Mouse (Mus musculus) kidney, postnatal 0 days (tissue): Measurements from ENCODE around the gene Taldo1. TPM values are rescaled to one million over a fixed set of nuclear protein-coding genes. Genes with fewer than 3 reads are reported as not detected.
A peak's percentile ranks its signal among the peaks of the same experiment; 100 is the strongest.

Source experiments
- ATAC-seq: fragments of 200-750 bp; cut with Nextera tagmentation; replicated peaks from 2 replicates; pipeline ENCODE4 v1.8.0; 2017; ENCODE audit warnings: low read depth, moderate number of reproducible peaks, moderate TSS enrichment, moderate library complexity; ENCODE audit not compliant: low FRiP score
- DNase-seq: peaks from one replicate; pipeline ENCODE4 v3.0.0-alpha.2; 2016; ENCODE audit warnings: low spot score
- H3K27ac ChIP-seq: fragments of 300-500 bp; sonication (generic); 2 replicates; pipeline ENCODE4 v1.5.1; 2014; ENCODE audit warnings: mild to moderate bottlenecking
- H3K27me3 ChIP-seq: fragments of 300-500 bp; sonication (generic); 2 replicates; pipeline ENCODE4 v1.6.1; 2014; ENCODE audit warnings: low read length, mixed read lengths; ENCODE audit not compliant: insufficient read depth
- H3K36me3 ChIP-seq: fragments of 300-500 bp; sonication (generic); 2 replicates; pipeline ENCODE4 v1.6.1; 2014; ENCODE audit warnings: low read length, mixed read lengths; ENCODE audit not compliant: insufficient read depth
- H3K4me1 ChIP-seq: fragments of 300-500 bp; sonication (generic); replicated peaks from 2 replicates; pipeline ENCODE4 v1.6.1; 2014; ENCODE audit warnings: antibody characterized with exemption, low read length, mixed read lengths; ENCODE audit not compliant: insufficient read depth
- H3K4me2 ChIP-seq: fragments of 300-500 bp; sonication (generic); 2 replicates; pipeline ENCODE4 v1.6.1; 2014; ENCODE audit warnings: mild to moderate bottlenecking, low read length, moderate library complexity, mixed read lengths
- H3K4me3 ChIP-seq: fragments of 300-500 bp; sonication (generic); replicated peaks from 2 replicates; pipeline ENCODE4 v1.5.1; 2014; ENCODE audit warnings: low read depth, low read length
- H3K9ac ChIP-seq: fragments of 300-500 bp; sonication (generic); 2 replicates; pipeline ENCODE4 v1.6.1; 2014; ENCODE audit warnings: low read depth, low read length
- H3K9me3 ChIP-seq: fragments of 300-500 bp; sonication (generic); replicated peaks from 2 replicates; pipeline ENCODE4 v1.6.1; 2016; ENCODE audit warnings: low read length, inconsistent platforms, mixed read lengths
- CTCF ChIP-seq: IDR thresholded peaks from 2 replicates; pipeline ENCODE4 v1.5.1; 2016; ENCODE audit warnings: antibody characterized with exemption, low read depth, mild to moderate bottlenecking, moderate library complexity
- WGBS: fragments of 180-500 bp; shearing (Covaris S2); extraction: QIAGEN DNeasy Blood & Tissue Kit; methylation state at CpG from one replicate; pipeline ENCODE4 v1.1.7; 2014; 5-methylcytosine and 5-hydroxymethylcytosine counted together
- polyA plus RNA-seq: library from polyadenylated mRNA; unstranded; fragments of >200 nt; fragmentation: Nextera tagmentation; extraction: Ambion mirVana; gene quantifications from 2 replicates; pipeline ENCODE4 v1.2.1, GENCODE M21; 2015

Taldo1 gene
- polyA plus RNA-seq, 1 experiment from 2014 or later, result 420 TPM

GRCm38 (mm10) chr7:141429840-141430584 is 38.0 kb downstream of the Taldo1 start:
- Histone ChIP-seq H3K4me3 (no peak overlapping the region), H3K9me3 (no peaks in the 10 kb centered on the region), H3K27me3 (no peaks in the 10 kb centered on the region), H3K36me3 (peaks cover 23% of the 10 kb centered on the region; the same call in 1 of the 2 replicates), H3K4me2 (no peak overlapping the region), H3K9ac (no peak overlapping the region), H3K4me1 (peaks cover 9% of the 10 kb centered on the region), H3K27ac (no peak overlapping the region)
- WGBS, result 63% methylated on average over 9 of the region's 9 CpGs
- ATAC-seq (no peak), DNase-seq (no peak)
- no peak for TF ChIP-seq CTCF

GRCm38 (mm10) chr7:141430585-141431240 is 38.7 kb downstream of the Taldo1 start:
- no peak for TF ChIP-seq CTCF
- peaks cover 23% of the 10 kb centered on the region; the same call in 1 of the 2 replicates for H3K36me3 ChIP-seq
- H3K9me3 ChIP-seq, result no peaks in the 10 kb centered on the region
- no peaks in the 10 kb centered on the region for H3K27me3 ChIP-seq
- ATAC-seq (no peak), DNase-seq (no peak)
- H3K27ac ChIP-seq, result no peak overlapping the region
- WGBS, result 94% methylated on average over 9 of the region's 9 CpGs
- peaks cover 13% of the 10 kb centered on the region for H3K4me1 ChIP-seq
- H3K4me2 ChIP-seq, result no peak overlapping the region
- no peak overlapping the region for H3K9ac ChIP-seq
- H3K4me3 ChIP-seq, result no peak overlapping the region

GRCm38 (mm10) chr7:141431434-141432185 is 39.6 kb downstream of the Taldo1 start:
- no peak for TF ChIP-seq CTCF
- ATAC-seq (no peak), DNase-seq (no peak)
- 90% methylated on average over 19 of the region's 19 CpGs for WGBS
- peaks cover 23% of the 10 kb centered on the region; the same call in 1 of the 2 replicates for H3K36me3 ChIP-seq
- peaks cover 16% of the 10 kb centered on the region for H3K4me1 ChIP-seq
- no peak overlapping the region for H3K4me3 ChIP-seq
- H3K27ac ChIP-seq, result no peak overlapping the region
- no peaks in the 10 kb centered on the region for H3K27me3 ChIP-seq
- no peak overlapping the region for H3K9ac ChIP-seq
- no peaks in the 10 kb centered on the region for H3K9me3 ChIP-seq
- no peak overlapping the region for H3K4me2 ChIP-seq

GRCm38 (mm10) chr7:141432186-141432611 is 40.2 kb downstream of the Taldo1 start:
- Histone ChIP-seq H3K9ac (no peak overlapping the region), H3K27me3 (no peaks in the 10 kb centered on the region), H3K4me1 (peaks cover 21% of the 10 kb centered on the region), H3K4me2 (no peak overlapping the region), H3K36me3 (peaks cover 23% of the 10 kb centered on the region; the same call in 1 of the 2 replicates), H3K27ac (no peak overlapping the region), H3K9me3 (no peaks in the 10 kb centered on the region), H3K4me3 (no peak overlapping the region)
- no peak for TF ChIP-seq CTCF
- 58% methylated on average over 8 of the region's 8 CpGs for WGBS
- DNase-seq (no peak), ATAC-seq (no peak)

GRCm38 (mm10) chr7:141432741-141433516 is 40.9 kb downstream of the Taldo1 start:
- 72% methylated on average over 6 of the region's 6 CpGs for WGBS
- Histone ChIP-seq H3K4me3 (no peak overlapping the region), H3K9ac (0 out of 2 replicates have a peak overlapping the region, but pooled peaks have one; percentile 8)

More at GRCm38 (mm10) chr7:141432741-141433516, 40.9 kb downstream of the Taldo1 start:
- H3K27me3 ChIP-seq, result no peaks in the 10 kb centered on the region
- no peak overlapping the region for H3K4me2 ChIP-seq
- peaks cover 23% of the 10 kb centered on the region; the same call in 1 of the 2 replicates for H3K36me3 ChIP-seq
- H3K27ac ChIP-seq, result no peak overlapping the region
- ATAC-seq (no peak), DNase-seq (no peak)
- no peaks in the 10 kb centered on the region for H3K9me3 ChIP-seq
- TF ChIP-seq CTCF, result no peak
- H3K4me1 ChIP-seq, result peaks cover 21% of the 10 kb centered on the region
